Mouse (Mus musculus): ENCODE results near the gene Lingo1. TPM values are rescaled to one million over a fixed set of nuclear protein-coding genes. Genes with fewer than 3 reads are reported as not detected.

The Lingo1 gene
- polyA plus RNA-seq, 1 experiment from 2014 or later: 3.3 TPM

DNA sequence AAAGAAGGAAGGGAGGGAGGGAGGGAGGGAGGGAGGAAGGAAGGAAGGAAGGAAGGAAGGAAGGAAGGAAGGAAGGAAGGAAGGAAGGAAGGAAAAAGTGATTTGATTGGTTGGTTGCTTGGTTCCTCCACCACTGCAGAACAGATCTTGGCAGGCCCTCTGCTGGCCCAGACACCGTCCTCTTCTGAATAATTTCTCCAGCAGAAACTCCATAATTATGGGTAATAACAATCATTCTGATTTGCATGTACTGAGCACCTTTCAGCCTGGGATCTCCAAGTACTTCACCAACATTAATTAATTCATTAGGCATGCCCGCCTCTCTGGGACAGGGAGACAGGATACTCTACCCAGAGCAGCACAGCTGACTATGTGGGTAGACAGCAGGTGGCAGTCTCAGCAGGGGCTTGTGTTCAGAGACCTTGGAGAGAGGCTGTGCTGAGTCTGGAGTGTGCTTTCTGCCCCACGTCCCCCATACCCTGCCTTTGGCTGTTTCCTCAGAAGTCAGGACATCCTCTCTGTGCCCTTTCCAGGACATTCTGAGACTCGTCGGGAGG is 57.0 kb downstream of the Lingo1 start:
- H3K4me3 ChIP-seq (ENCODE audit: low read length): no peak overlapping the region
- no peaks in the 10 kb centered on the region for H3K9me3 ChIP-seq (ENCODE audit: control insufficient read depth, low read length)
- ATAC-seq (ENCODE audit: low read depth): peak; percentile 43; the same call in 1 of the 2 replicates
- H3K36me3 ChIP-seq (ENCODE audit: control insufficient read depth, insufficient read depth, low read length): no peaks in the 10 kb centered on the region
- H3K9ac ChIP-seq (ENCODE audit: low read length): no peak overlapping the region
- no peak overlapping the region for H3K4me2 ChIP-seq (ENCODE audit: low read depth, low read length)
- 59% methylated on average over 5 of the region's 5 CpGs for WGBS
- no peak overlapping the region for H3K27ac ChIP-seq (ENCODE audit: low read length)
- H3K27me3 ChIP-seq (ENCODE audit: control insufficient read depth, insufficient read depth, low read depth, low read length): no peaks in the 10 kb centered on the region
- H3K4me1 ChIP-seq (replicated peaks; ENCODE audit: control insufficient read depth, insufficient read depth, low read length): no peaks in the 10 kb centered on the region

DNA sequence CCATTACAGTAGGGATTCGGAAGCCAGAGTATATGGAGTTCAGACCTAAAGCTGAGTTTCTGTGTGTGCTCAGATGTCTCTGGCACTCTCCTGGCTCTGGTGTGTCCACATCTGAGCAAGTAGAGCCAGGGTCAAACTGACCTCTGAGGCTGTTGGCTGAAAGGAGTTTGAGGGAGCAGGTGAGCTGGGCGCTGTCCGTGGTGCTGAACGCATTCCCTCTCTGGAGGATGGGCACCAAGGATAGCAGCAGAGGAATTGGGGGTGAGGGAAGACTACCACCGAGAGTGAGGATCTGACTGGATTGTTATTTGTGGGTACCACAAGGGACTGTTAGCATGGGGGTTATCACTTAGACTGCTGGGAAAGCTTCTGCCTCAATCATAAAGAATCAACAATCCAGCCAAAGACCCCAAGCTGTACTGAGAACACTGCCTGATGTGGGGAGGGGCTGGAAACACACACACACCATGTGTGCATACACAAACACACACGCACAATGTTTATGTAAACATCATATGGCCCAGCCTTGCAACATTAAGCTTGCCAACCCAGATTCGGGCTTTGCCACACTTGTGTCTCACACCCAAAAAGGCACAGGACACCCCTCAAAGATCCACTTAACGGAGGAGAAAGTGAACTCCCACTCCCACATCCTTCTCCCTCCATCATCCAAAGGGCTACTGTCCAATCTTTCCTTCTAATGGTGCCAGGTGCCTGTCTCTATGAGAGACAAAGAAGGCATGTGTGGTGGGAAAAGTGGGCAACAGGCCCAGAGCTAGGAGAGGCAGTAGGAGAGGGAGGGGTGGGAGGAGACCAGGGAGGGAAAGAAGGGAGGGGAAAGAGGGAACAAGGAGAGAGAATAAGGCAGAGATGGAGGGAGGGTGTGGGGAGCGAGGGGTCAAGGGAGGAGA is 57.8 kb downstream of the Lingo1 start:
- H3K9me3 ChIP-seq (ENCODE audit: control insufficient read depth, low read length): no peaks in the 10 kb centered on the region
- no peak overlapping the region for H3K9ac ChIP-seq (ENCODE audit: low read length)
- H3K27me3 ChIP-seq (ENCODE audit: control insufficient read depth, insufficient read depth, low read depth, low read length): no peaks in the 10 kb centered on the region
- H3K27ac ChIP-seq (ENCODE audit: low read length): no peak overlapping the region
- no peak overlapping the region for H3K4me3 ChIP-seq (ENCODE audit: low read length)
- H3K4me1 ChIP-seq (replicated peaks; ENCODE audit: control insufficient read depth, insufficient read depth, low read length): no peaks in the 10 kb centered on the region
- H3K4me2 ChIP-seq (ENCODE audit: low read depth, low read length): no peak overlapping the region
- no peaks in the 10 kb centered on the region for H3K36me3 ChIP-seq (ENCODE audit: control insufficient read depth, insufficient read depth, low read length)
- ATAC-seq (ENCODE audit: low read depth): no peak
- 39% methylated on average over 9 of the region's 9 CpGs for WGBS

DNA sequence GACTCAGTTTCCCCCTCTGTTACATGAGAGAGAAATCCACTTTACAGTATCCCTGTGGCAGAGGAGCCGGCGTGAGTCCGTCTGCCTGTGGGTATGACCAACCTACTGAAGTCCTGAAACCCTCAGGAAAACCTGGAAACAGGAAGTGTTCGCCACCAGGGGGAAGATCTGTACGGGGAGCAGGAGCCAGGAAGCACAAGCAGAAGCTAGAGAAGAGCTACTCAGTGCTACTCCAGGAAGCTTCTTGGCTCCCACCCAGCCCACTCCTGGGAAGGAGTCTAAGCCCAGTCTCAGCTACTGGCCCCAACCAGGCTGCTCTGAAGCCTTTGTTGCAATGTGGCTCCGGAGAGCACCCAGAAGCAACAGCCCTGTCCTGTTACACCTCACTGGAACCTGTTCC is 61.9 kb downstream of the Lingo1 start:
- no peaks in the 10 kb centered on the region for H3K4me1 ChIP-seq (replicated peaks; ENCODE audit: control insufficient read depth, insufficient read depth, low read length)
- no peak for ATAC-seq (ENCODE audit: low read depth)
- no peaks in the 10 kb centered on the region for H3K9me3 ChIP-seq (ENCODE audit: control insufficient read depth, low read length)
- no peak overlapping the region for H3K9ac ChIP-seq (ENCODE audit: low read length)
- no peak overlapping the region for H3K27ac ChIP-seq (ENCODE audit: low read length)
- 55% methylated on average over 6 of the region's 6 CpGs for WGBS
- no peak overlapping the region for H3K4me3 ChIP-seq (ENCODE audit: low read length)
- no peaks in the 10 kb centered on the region for H3K27me3 ChIP-seq (ENCODE audit: control insufficient read depth, insufficient read depth, low read depth, low read length)
- H3K4me2 ChIP-seq (ENCODE audit: low read depth, low read length): no peak overlapping the region
- no peaks in the 10 kb centered on the region for H3K36me3 ChIP-seq (ENCODE audit: control insufficient read depth, insufficient read depth, low read length)

GRCm38 (mm10) chr9:56730997-56731396 is 65.3 kb downstream of the Lingo1 start:
- Histone ChIP-seq H3K27me3 (ENCODE audit: control insufficient read depth, insufficient read depth, low read depth, low read length) (no peaks in the 10 kb centered on the region), H3K9me3 (ENCODE audit: control insufficient read depth, low read length) (no peaks in the 10 kb centered on the region), H3K27ac (ENCODE audit: low read length) (no peak overlapping the region), H3K4me3 (ENCODE audit: low read length) (no peak overlapping the region), H3K36me3 (ENCODE audit: control insufficient read depth, insufficient read depth, low read length) (no peaks in the 10 kb centered on the region), H3K9ac (ENCODE audit: low read length) (no peak overlapping the region), H3K4me2 (ENCODE audit: low read depth, low read length) (no peak overlapping the region), H3K4me1 (replicated peaks; ENCODE audit: control insufficient read depth, insufficient read depth, low read length) (no peaks in the 10 kb centered on the region)
- WGBS: 48% methylated on average over 2 of the region's 2 CpGs
- no peak for ATAC-seq (ENCODE audit: low read depth)

GRCm38 (mm10) chr9:56729145-56729544 is 67.1 kb downstream of the Lingo1 start:
- no peak overlapping the region for H3K9ac ChIP-seq (ENCODE audit: low read length)
- no peak overlapping the region for H3K27ac ChIP-seq (ENCODE audit: low read length)
- 31% methylated on average over 2 of the region's 2 CpGs for WGBS
- no peak for ATAC-seq (ENCODE audit: low read depth)
- no peaks in the 10 kb centered on the region for H3K36me3 ChIP-seq (ENCODE audit: control insufficient read depth, insufficient read depth, low read length)
- no peak overlapping the region for H3K4me3 ChIP-seq (ENCODE audit: low read length)
- H3K27me3 ChIP-seq (ENCODE audit: control insufficient read depth, insufficient read depth, low read depth, low read length): no peaks in the 10 kb centered on the region
- H3K4me2 ChIP-seq (ENCODE audit: low read depth, low read length): no peak overlapping the region
- no peaks in the 10 kb centered on the region for H3K9me3 ChIP-seq (ENCODE audit: control insufficient read depth, low read length)
- no peaks in the 10 kb centered on the region for H3K4me1 ChIP-seq (replicated peaks; ENCODE audit: control insufficient read depth, insufficient read depth, low read length)

DNA sequence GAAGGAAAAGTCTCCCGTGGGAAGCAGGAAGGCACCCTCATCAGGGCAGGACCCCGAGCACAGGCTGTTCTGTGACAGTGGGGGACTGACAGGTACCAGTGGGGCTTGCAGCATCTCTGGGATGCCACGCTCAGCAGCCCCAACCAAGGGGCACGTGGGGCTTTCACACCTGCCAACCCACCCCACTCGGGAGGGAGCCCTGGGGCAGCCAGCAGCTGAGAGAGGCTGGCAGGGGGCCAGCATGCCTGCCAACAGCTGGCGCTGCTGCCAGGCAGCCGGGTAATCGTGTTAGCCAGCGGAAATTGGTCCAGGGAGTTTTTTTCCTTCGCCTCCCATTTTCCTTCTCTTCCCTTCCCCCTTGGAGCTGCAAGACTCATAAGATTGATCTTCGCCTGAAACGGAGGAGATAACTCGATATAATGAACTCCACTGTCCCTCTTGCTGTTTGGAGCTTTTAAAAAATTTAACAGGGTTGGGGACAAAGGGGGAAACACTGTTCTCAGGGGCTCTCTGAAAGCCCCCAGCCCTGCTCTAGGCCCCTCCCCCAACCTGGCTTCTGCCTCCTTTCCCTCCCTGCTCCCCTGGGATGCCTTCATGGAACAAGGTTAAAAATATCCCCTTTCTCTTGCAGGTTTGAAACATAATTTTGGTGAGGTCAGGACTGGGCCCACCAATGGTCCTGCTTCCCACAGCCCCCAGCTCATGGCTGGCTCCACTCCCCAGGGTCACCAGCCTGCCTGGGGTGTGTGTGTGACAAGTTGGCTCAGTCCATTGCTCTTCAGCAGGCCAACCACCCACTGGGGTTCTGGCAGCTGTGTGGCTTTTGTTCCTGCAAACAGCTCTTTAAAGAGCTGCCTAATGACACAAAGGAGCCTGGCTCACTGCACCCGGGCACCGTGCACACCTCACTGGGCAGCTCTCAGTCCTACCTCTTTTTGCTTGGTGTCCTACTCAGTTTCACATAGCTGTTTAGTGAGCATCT is 68.3 kb downstream of the Lingo1 start:
- Histone ChIP-seq H3K27ac (ENCODE audit: low read length) (no peak overlapping the region), H3K4me3 (ENCODE audit: low read length) (no peak overlapping the region), H3K36me3 (ENCODE audit: control insufficient read depth, insufficient read depth, low read length) (no peaks in the 10 kb centered on the region), H3K4me1 (replicated peaks; ENCODE audit: control insufficient read depth, insufficient read depth, low read length) (no peaks in the 10 kb centered on the region), H3K9me3 (ENCODE audit: control insufficient read depth, low read length) (no peaks in the 10 kb centered on the region), H3K9ac (ENCODE audit: low read length) (no peak overlapping the region), H3K27me3 (ENCODE audit: control insufficient read depth, insufficient read depth, low read depth, low read length) (no peaks in the 10 kb centered on the region), H3K4me2 (ENCODE audit: low read depth, low read length) (no peak overlapping the region)
- ATAC-seq (ENCODE audit: low read depth): no peak
- 36% methylated on average over 15 of the region's 15 CpGs for WGBS

DNA sequence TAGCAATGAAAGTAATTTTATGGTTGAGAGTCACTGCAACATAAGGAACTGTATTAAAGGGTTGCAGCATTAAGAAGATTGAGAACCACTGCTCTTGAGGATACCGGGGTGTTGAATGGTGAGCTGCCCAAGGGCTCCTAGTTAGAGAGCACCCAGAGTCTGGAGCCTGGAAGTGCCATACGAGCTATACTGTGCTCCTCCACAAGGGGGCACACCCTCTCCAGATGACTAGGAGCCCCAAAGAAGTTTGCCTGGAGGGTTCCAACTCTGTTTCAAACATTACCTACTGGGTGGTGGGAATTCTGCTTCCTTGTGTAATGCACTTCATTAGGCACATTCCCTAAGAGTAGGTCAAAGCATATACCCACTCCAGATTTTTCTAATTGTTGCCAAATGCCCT is 70.5 kb downstream of the Lingo1 start:
- Histone ChIP-seq H3K27me3 (ENCODE audit: control insufficient read depth, insufficient read depth, low read depth, low read length) (no peaks in the 10 kb centered on the region), H3K9ac (ENCODE audit: low read length) (no peak overlapping the region), H3K4me1 (replicated peaks; ENCODE audit: control insufficient read depth, insufficient read depth, low read length) (no peaks in the 10 kb centered on the region), H3K36me3 (ENCODE audit: control insufficient read depth, insufficient read depth, low read length) (no peaks in the 10 kb centered on the region), H3K9me3 (ENCODE audit: control insufficient read depth, low read length) (no peaks in the 10 kb centered on the region), H3K4me3 (ENCODE audit: low read length) (no peak overlapping the region), H3K4me2 (ENCODE audit: low read depth, low read length) (no peak overlapping the region), H3K27ac (ENCODE audit: low read length) (no peak overlapping the region)
- 16% methylated on average over 2 of the region's 2 CpGs for WGBS
- ATAC-seq (ENCODE audit: low read depth): no peak

GRCm38 (mm10) chr9:56722089-56722825 is 74.0 kb downstream of the Lingo1 start:
- H3K4me3 ChIP-seq (ENCODE audit: low read length): no peak overlapping the region
- no peak for ATAC-seq (ENCODE audit: low read depth)
- H3K36me3 ChIP-seq (ENCODE audit: control insufficient read depth, insufficient read depth, low read length): no peaks in the 10 kb centered on the region
- no peaks in the 10 kb centered on the region for H3K27me3 ChIP-seq (ENCODE audit: control insufficient read depth, insufficient read depth, low read depth, low read length)
- WGBS: 65% methylated on average over 11 of the region's 11 CpGs
- H3K9ac ChIP-seq (ENCODE audit: low read length): no peak overlapping the region
- H3K4me1 ChIP-seq (replicated peaks; ENCODE audit: control insufficient read depth, insufficient read depth, low read length): no peaks in the 10 kb centered on the region
- no peak overlapping the region for H3K4me2 ChIP-seq (ENCODE audit: low read depth, low read length)
- H3K27ac ChIP-seq (ENCODE audit: low read length): no peak overlapping the region
- no peaks in the 10 kb centered on the region for H3K9me3 ChIP-seq (ENCODE audit: control insufficient read depth, low read length)

All from lung, embryonic 16.5 days (tissue).